Mouse (Mus musculus): ENCODE measurements around the gene Notch3. TPM values are rescaled to one million over a fixed set of nuclear protein-coding genes. Genes with fewer than 3 reads are reported as not detected.
A peak's percentile ranks its signal among the peaks of the same experiment; 100 is the strongest.

Gene Notch3
- total and polyA plus RNA-seq, 3 experiments = 0.08 to 0.50 TPM; not detected in 1

DNA sequence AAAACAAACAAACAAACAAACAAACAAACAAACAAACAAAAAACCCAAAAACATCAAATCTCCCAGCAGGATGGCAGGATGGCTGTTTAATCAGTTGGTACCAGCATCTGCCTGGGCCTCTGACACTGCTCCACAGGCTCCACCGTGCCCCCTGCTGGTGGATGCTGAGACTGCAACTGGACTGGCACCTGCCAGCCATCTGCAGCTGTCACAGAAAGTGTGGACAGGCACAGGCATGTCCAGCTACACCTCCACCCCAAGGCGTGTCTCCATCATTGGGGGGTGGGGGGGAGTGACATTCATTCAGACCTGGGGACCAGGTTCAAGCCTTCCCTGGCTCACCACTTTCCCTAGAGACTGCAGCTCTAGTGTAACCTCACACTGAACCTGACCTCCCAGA, 93.3 kb downstream of the Notch3 start:
- H3K9me3 ChIP-seq (replicated peaks; ENCODE audit: insufficient read depth, low read length) = no peaks in the 10 kb centered on the region
- DNase-seq (ENCODE audit: low read depth, low spot score) = peak; percentile 77
- no peak overlapping the region for H3K27ac ChIP-seq (ENCODE audit: control insufficient read depth, low read depth, low read length)
- no peak for TF ChIP-seq ZKSCAN1 (IDR thresholded peaks at IDR 0.05; ENCODE audit: low read depth, low read length)
- 0 out of 2 replicates have a peak, but pooled peaks have one; percentile 12 for TF ChIP-seq BHLHE40 (IDR thresholded peaks at IDR 0.05; ENCODE audit: borderline replicate concordance, low read depth, low read length)
- no peak for TF ChIP-seq ETS1 (IDR thresholded peaks at IDR 0.05; ENCODE audit: low read depth, low read length)
- peak; percentile 72 for TF ChIP-seq RAD21 (IDR thresholded peaks at IDR 0.05; ENCODE audit: low read depth, low read length)
- peak; percentile 89 for TF ChIP-seq SMC3 (IDR thresholded peaks at IDR 0.05; ENCODE audit: low read depth, low read length)
- 0 out of 2 replicates have a peak, but pooled peaks have one; percentile 22 for TF ChIP-seq SIN3A (IDR thresholded peaks at IDR 0.05; ENCODE audit: low read length)
- peak; percentile 65 for TF ChIP-seq ZC3H11A (IDR thresholded peaks at IDR 0.05; ENCODE audit: low read depth, low read length)
- peak; percentile 90 to 98 (median 92) for TF ChIP-seq CTCF (IDR thresholded peaks at IDR 0.05 in 2 of 3, conservative IDR thresholded peaks at IDR 0.05 in 1 of 3; ENCODE audit: control insufficient read depth in 1 of 3, insufficient read depth in 1 of 3, low read depth in 2 of 3, low read length in 3 of 3, poor library complexity in 1 of 3, severe bottlenecking in 1 of 3)
- no peak for TF ChIP-seq USF1 (IDR thresholded peaks at IDR 0.05; ENCODE audit: low read depth, low read length)
- no peaks in the 10 kb centered on the region for H3K79me2 ChIP-seq (ENCODE audit: control insufficient read depth, insufficient read depth, low read length, poor library complexity)
- H3K4me3 ChIP-seq (ENCODE audit: control insufficient read depth in 1 of 2, insufficient read depth in 1 of 2, low read depth in 2 of 2, low read length in 2 of 2) = no peak overlapping the region
- H3K27me3 ChIP-seq (ENCODE audit: control insufficient read depth in 1 of 2, insufficient read depth in 2 of 2, low read length in 2 of 2) = no peaks in the 10 kb centered on the region
- peaks cover 3 to 15% of the 10 kb centered on the region in 2 experiments; a peak in 3 of 4 replicates for H3K4me1 ChIP-seq (ENCODE audit: control insufficient read depth in 1 of 2, insufficient read depth in 2 of 2, low read length in 2 of 2)
- H3K36me3 ChIP-seq (ENCODE audit: control insufficient read depth in 1 of 2, insufficient read depth in 2 of 2, low read length in 2 of 2) = peaks cover 0 to 4% of the 10 kb centered on the region in 2 experiments; a peak in 2 of 4 replicates
- H3K9ac ChIP-seq (ENCODE audit: control insufficient read depth, low read depth, low read length, poor library complexity, severe bottlenecking) = no peak overlapping the region

Other genes starting within 250 kb of the Notch3 start
- 60.2 and 84.1 TPM in 2 replicates for gene Rrp1b, start 130.8 kb downstream of the Notch3 start, total RNA-seq (2012; rRNA removed)
- 10 to 100 TPM in 1 of 2 experiments, not detected in 1; 78.6 TPM for gene Rrp1b, start 130.8 kb downstream of the Notch3 start, polyA plus RNA-seq (2012; ENCODE audit: insufficient read depth in 1 of 2, insufficient read length in 2 of 2, low read depth in 1 of 2, low replicate concordance in 2 of 2, missing spikeins in 1 of 2)
- gene Hsf2bp, start 130.5 kb downstream of the Notch3 start, total RNA-seq (2012; rRNA removed) = 0.04 TPM in 1 of 2 replicates, not detected in the other
- under 1 TPM in 1 of 2 experiments, not detected in 1; 0.15 TPM for gene Hsf2bp, start 130.5 kb downstream of the Notch3 start, polyA plus RNA-seq (2012; ENCODE audit: insufficient read depth in 1 of 2, insufficient read length in 2 of 2, low read depth in 1 of 2, low replicate concordance in 2 of 2, missing spikeins in 1 of 2)
- 0.07 and 0.08 TPM in 2 replicates for gene Ephx3, start 22.7 kb upstream of the Notch3 start, total RNA-seq (2012; rRNA removed)
- not detected for gene Ephx3, start 22.7 kb upstream of the Notch3 start, polyA plus RNA-seq (2012; ENCODE audit: insufficient read depth in 1 of 2, insufficient read length in 2 of 2, low read depth in 1 of 2, low replicate concordance in 2 of 2, missing spikeins in 1 of 2)
- gene Brd4, start 117.9 kb upstream of the Notch3 start, total RNA-seq (2012; rRNA removed) = 12.3 and 18.3 TPM in 2 replicates
- gene Brd4, start 117.9 kb upstream of the Notch3 start, polyA plus RNA-seq (2012; ENCODE audit: insufficient read depth in 1 of 2, insufficient read length in 2 of 2, low read depth in 1 of 2, low replicate concordance in 2 of 2, missing spikeins in 1 of 2) = 10 to 100 TPM in 1 of 2 experiments, not detected in 1; 91.4 TPM
- 80.3 and 101 TPM in 2 replicates for gene Akap8, start 154.4 kb upstream of the Notch3 start, total RNA-seq (2012; rRNA removed)
- gene Akap8, start 154.4 kb upstream of the Notch3 start, polyA plus RNA-seq (2012; ENCODE audit: insufficient read depth in 1 of 2, insufficient read length in 2 of 2, low read depth in 1 of 2, low replicate concordance in 2 of 2, missing spikeins in 1 of 2) = 100 to 1,000 TPM in 1 of 2 experiments, 10 to 100 TPM in 1; 77.9 to 127 TPM
- gene Akap8l, start 183.8 kb upstream of the Notch3 start, total RNA-seq (2012; rRNA removed) = 34.1 and 40.0 TPM in 2 replicates
- 10 to 100 TPM in 1 of 2 experiments, not detected in 1; 63.8 TPM for gene Akap8l, start 183.8 kb upstream of the Notch3 start, polyA plus RNA-seq (2012; ENCODE audit: insufficient read depth in 1 of 2, insufficient read length in 2 of 2, low read depth in 1 of 2, low replicate concordance in 2 of 2, missing spikeins in 1 of 2)
- gene Wiz, start 222.6 kb upstream of the Notch3 start, total RNA-seq (2012; rRNA removed) = 4.4 and 5.6 TPM in 2 replicates
- 10 to 100 TPM in 1 of 2 experiments, not detected in 1; 44.1 TPM for gene Wiz, start 222.6 kb upstream of the Notch3 start, polyA plus RNA-seq (2012; ENCODE audit: insufficient read depth in 1 of 2, insufficient read length in 2 of 2, low read depth in 1 of 2, low replicate concordance in 2 of 2, missing spikeins in 1 of 2)
- gene Rasal3, start 236.7 kb upstream of the Notch3 start, total RNA-seq (2012; rRNA removed) = 0.04 TPM in 1 of 2 replicates, not detected in the other
- under 1 TPM in 1 of 2 experiments, not detected in 1; 0.04 TPM for gene Rasal3, start 236.7 kb upstream of the Notch3 start, polyA plus RNA-seq (2012; ENCODE audit: insufficient read depth in 1 of 2, insufficient read length in 2 of 2, low read depth in 1 of 2, low replicate concordance in 2 of 2, missing spikeins in 1 of 2)

Measured in MEL (cell line).